Mouse (Mus musculus) frontal cortex, postnatal 25 days (tissue): ENCODE data around the gene Vmn1r15.

Source experiments
- DNase-seq, 2 experiments: peaks; one replicate each; pipeline ENCODE4 v3.0.0; 2022; ENCODE audit warnings: low spot score in 2 of 2

Gene Vmn1r15

DNA sequence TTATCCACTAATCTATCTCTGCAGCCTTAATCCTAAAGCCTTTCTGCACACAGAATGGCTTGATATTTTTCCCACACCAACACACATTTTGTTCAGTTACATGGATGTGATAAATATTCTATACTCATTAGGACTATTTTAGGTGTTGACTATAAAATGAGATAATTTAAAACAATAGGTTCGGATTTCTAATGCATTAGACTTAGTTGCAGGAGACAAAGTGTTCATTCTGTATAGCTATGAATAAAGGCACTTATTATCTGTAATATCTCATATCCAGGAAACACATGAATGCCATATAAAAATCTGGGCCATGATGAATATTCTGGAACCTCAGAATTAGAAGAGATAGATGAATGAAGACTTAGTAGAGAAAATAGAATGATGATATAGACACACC, at the start of gene Vmn1r15:
TSS of gene Vmn1r15 (plus strand) at position 301 of the 400 bp plus-strand sequence.
- no peak for DNase-seq

DNA sequence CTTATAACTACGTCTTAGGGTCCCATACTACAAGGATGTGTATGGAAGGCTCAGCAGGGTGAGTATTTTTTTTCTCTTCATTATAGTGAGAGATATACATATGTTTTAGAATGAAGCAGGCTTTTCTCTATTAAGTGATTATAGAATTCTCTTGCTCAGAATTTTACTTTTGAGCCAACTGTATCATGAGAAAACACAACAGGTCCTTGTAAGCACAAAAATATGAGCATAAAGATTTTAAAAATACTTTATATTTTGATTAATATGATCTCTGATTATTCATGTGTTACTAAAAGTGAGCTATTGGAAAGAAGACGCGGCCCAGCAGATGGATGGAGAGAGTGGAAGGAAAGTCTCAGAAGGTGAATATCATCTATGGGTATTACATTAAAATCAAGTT, 26.4 kb upstream of the Vmn1r15 start, which contains the start of gene Vmn1r14:
TSS of gene Vmn1r14 (plus strand) at position 301 of the 400 bp plus-strand sequence.
- DNase-seq: no peak

DNA sequence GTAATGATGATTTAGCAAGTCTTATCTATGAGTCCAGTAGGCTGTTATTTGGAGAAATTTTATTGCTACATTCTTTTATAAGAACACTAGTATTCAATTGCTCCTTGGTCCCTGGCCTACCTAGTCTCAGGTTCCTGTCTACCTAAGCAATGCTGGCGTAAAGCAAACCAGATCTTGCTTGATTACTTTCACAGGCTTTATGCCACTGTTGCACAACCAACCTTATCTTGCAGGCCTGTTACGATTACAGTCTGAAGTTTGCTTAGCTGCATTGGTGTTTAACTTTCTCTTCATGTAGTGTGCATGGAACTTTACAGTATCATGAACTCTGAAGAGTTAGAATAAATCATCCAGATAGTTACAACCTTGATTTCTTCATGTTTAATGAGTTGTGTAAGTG, 3.2 kb downstream of the Vmn1r15 start:
- DNase-seq: no peak

DNA sequence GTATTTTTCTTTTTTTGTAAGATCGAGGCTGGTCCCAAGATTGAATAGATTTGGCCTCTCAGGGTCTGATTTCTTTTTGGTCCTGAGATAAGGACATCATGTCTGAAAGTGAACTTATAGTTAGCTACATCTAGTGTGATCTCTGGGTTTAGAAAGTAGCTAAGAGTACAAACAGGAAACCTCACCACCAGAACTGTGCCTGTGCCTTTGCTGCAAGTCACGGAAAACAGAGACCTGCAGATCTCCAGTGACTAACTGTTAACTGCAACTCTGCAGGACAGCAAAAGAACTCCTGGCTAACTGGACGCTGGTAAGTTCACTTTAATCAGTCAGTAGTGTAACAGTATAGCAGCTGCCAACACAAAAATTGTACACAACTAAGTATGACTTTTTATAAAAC, 14.1 kb downstream of the Vmn1r15 start:
- no peak for DNase-seq

DNA sequence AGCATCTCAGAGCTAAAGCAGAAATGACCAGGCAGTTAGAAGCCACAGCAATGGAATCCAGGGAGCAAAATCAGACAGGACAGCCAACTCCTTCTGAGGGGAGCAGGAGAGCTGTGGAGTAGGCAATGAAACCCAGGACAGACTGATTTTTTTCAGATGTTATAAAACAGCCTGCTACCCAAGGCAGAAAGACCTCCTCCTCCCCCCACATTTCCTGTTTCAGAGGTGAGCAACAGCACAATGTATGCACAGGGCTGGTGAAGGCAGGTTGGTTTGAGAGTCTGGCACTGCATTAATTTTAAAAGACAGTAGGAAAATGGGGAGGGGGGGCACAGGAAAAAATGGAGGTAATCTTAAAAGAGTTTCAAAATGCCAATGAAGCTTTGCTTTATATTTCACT, 14.8 kb downstream of the Vmn1r15 start:
- no peak for DNase-seq

DNA sequence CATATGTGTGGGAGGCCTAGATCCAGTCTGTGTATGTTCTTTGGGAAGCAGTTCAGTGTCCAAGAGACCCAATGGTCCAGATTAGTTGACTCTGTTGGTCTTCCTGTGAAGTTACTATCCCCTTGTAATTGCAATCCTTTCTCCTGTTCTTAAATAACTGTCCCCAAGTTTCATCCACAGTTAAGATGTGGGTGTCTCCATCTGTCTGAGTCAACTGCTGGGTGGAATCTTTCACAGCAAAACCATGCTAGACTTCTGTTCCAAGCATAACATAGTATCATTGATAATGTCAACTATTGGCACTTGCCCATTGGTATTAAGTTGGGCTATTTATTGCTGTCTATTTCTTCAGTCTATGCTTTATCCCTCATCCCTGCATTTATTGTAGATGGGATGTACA, 21.2 kb downstream of the Vmn1r15 start:
- DNase-seq: no peak
